Mouse (Mus musculus): ENCODE results near the gene Parp12. TPM values are rescaled to one million over a fixed set of nuclear protein-coding genes. Genes with fewer than 3 reads are reported as not detected.

Gene Parp12
- polyA plus RNA-seq, 1 experiment from 2014 or later = 13.6 TPM

DNA sequence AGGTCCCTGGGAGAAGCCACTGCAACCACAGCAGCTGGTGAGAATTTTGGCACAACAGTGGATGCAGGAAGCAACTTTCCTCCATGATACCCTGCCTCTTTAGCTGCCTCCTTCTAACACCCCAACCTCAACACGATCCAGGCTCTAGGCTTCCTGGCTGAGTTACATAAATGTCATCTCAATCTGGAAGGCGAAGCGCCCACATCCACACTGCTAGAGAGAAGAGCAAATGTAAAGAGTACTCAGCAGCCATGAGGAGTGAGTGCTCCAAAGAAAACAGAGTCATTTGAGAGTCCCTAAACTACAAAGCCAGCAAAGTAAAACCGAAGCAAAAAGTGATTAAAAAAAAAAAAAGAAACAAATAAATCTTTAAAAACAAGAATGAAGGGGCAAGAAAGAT is 13.5 kb downstream of the Parp12 start:
- Histone ChIP-seq H3K9me3 (ENCODE audit: low read length) (no peaks in the 10 kb centered on the region), H3K27ac (ENCODE audit: low read length) (no peak overlapping the region), H3K4me1 (ENCODE audit: insufficient read depth, low read depth, low read length) (no peaks in the 10 kb centered on the region), H3K9ac (replicated peaks; ENCODE audit: low read depth) (no peak overlapping the region), H3K4me3 (ENCODE audit: low read depth, low read length) (no peak overlapping the region), H3K4me2 (replicated peaks; ENCODE audit: low read depth, low read length) (no peak overlapping the region), H3K27me3 (replicated peaks; ENCODE audit: insufficient read depth, low read length) (no peaks in the 10 kb centered on the region), H3K36me3 (ENCODE audit: insufficient read depth, low read length) (peaks cover 3% of the 10 kb centered on the region; the same call in 1 of the 2 replicates)
- 74% methylated on average over 4 of the region's 4 CpGs for WGBS
- no peak for DNase-seq (ENCODE audit: low spot score)
- no peak for TF ChIP-seq CTCF (IDR thresholded peaks at IDR 0.05)
- no peak for TF ChIP-seq EP300 (IDR thresholded peaks at IDR 0.05)
- no peak for ATAC-seq

GRCm38 (mm10) chr6:39076498-39076897 is 41.7 kb downstream of the Parp12 start:
- Histone ChIP-seq H3K4me1 (ENCODE audit: insufficient read depth, low read depth, low read length) (no peaks in the 10 kb centered on the region), H3K27ac (ENCODE audit: low read length) (no peak overlapping the region), H3K9me3 (ENCODE audit: low read length) (no peaks in the 10 kb centered on the region), H3K4me3 (ENCODE audit: low read depth, low read length) (no peak overlapping the region), H3K36me3 (ENCODE audit: insufficient read depth, low read length) (no peaks in the 10 kb centered on the region), H3K27me3 (replicated peaks; ENCODE audit: insufficient read depth, low read length) (no peaks in the 10 kb centered on the region), H3K4me2 (replicated peaks; ENCODE audit: low read depth, low read length) (no peak overlapping the region), H3K9ac (replicated peaks; ENCODE audit: low read depth) (no peak overlapping the region)
- ATAC-seq (no peak), DNase-seq (ENCODE audit: low spot score) (no peak)
- no peak for TF ChIP-seq CTCF (IDR thresholded peaks at IDR 0.05)
- no peak for TF ChIP-seq EP300 (IDR thresholded peaks at IDR 0.05)

DNA sequence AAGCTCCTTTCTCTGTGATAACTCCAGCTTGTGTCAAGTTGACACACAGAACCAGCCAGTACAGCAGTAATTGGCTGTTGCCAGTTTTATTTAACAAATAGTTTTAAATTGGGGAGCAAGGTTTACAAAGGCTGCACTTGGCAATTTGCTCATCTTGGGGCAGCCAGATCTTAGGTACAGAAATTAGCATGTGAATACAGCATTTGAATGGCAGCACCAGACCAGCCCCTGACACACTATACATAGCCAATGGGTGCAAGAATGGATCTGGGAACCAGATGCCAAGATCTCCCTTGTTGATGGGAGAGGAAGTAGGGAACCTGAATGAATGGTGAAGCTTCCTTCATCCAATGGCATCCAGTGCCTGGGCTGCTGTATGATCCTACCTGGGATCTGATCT is 44.0 kb downstream of the Parp12 start:
- ATAC-seq (no peak), DNase-seq (ENCODE audit: low spot score) (no peak)
- Histone ChIP-seq H3K9me3 (ENCODE audit: low read length) (no peaks in the 10 kb centered on the region), H3K27me3 (replicated peaks; ENCODE audit: insufficient read depth, low read length) (no peaks in the 10 kb centered on the region), H3K4me1 (ENCODE audit: insufficient read depth, low read depth, low read length) (no peaks in the 10 kb centered on the region), H3K9ac (replicated peaks; ENCODE audit: low read depth) (no peak overlapping the region), H3K4me2 (replicated peaks; ENCODE audit: low read depth, low read length) (no peak overlapping the region), H3K36me3 (ENCODE audit: insufficient read depth, low read length) (no peaks in the 10 kb centered on the region), H3K27ac (ENCODE audit: low read length) (no peak overlapping the region), H3K4me3 (ENCODE audit: low read depth, low read length) (no peak overlapping the region)
- TF ChIP-seq EP300 (IDR thresholded peaks at IDR 0.05) (no peak), CTCF (IDR thresholded peaks at IDR 0.05) (no peak)

- Histone ChIP-seq H3K9me3 (ENCODE audit: low read length) (no peaks in the 10 kb centered on the region), H3K4me2 (replicated peaks; ENCODE audit: low read depth, low read length) (no peak overlapping the region), H3K27me3 (replicated peaks; ENCODE audit: insufficient read depth, low read length) (no peaks in the 10 kb centered on the region), H3K36me3 (ENCODE audit: insufficient read depth, low read length) (no peaks in the 10 kb centered on the region), H3K9ac (replicated peaks; ENCODE audit: low read depth) (no peak overlapping the region), H3K4me3 (ENCODE audit: low read depth, low read length) (no peak overlapping the region), H3K27ac (ENCODE audit: low read length) (no peak overlapping the region), H3K4me1 (ENCODE audit: insufficient read depth, low read depth, low read length) (no peaks in the 10 kb centered on the region)
- ATAC-seq (no peak), DNase-seq (ENCODE audit: low spot score) (no peak)
- TF ChIP-seq EP300 (IDR thresholded peaks at IDR 0.05) (no peak), CTCF (IDR thresholded peaks at IDR 0.05) (no peak)
- WGBS = 49% methylated on average over 5 of the region's 5 CpGs
Observed at GRCm38 (mm10) chr6:39072664-39073063, 45.5 kb downstream of the Parp12 start.

DNA sequence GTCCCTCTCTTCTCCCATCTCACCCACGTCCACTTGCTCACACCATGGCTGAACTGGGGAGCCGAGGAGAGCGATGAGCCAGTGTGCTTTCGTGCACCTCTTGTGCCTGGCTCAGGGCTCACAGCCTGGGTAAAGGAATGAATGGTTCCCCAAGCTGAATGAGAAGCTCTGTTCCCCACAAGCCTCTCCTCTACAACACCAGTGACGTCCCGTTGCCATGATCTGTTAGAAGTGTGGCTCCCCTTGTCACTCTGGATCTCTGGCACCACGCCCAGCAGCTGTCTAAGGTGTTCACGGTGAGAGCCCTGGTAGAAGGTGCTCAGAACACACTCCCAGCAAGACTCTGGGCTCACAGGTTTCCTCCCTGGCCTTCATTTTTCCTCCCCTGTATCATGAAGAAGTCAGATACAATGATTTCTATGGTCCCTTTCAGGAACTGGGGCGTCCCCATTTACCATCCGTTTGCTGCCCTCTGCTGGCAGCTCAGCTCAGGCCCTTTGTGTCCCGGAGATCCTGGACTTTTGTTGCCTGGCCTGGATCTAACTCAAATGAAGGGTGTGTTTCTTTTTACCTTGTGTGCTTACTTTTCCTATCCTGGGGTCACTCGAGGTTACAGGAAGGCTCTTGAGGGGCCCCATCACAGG is 51.1 kb downstream of the Parp12 start:
- WGBS = 35% methylated on average over 12 of the region's 12 CpGs
- DNase-seq (ENCODE audit: low spot score) (peak; percentile 87), ATAC-seq (peak; percentile 75)
- Histone ChIP-seq H3K4me2 (replicated peaks; ENCODE audit: low read depth, low read length) (no peak overlapping the region), H3K4me3 (ENCODE audit: low read depth, low read length) (no peak overlapping the region), H3K9ac (replicated peaks; ENCODE audit: low read depth) (no peak overlapping the region), H3K4me1 (ENCODE audit: insufficient read depth, low read depth, low read length) (no peaks in the 10 kb centered on the region), H3K9me3 (ENCODE audit: low read length) (no peaks in the 10 kb centered on the region), H3K27ac (ENCODE audit: low read length) (no peak overlapping the region), H3K36me3 (ENCODE audit: insufficient read depth, low read length) (no peaks in the 10 kb centered on the region), H3K27me3 (replicated peaks; ENCODE audit: insufficient read depth, low read length) (no peaks in the 10 kb centered on the region)
- TF ChIP-seq CTCF (IDR thresholded peaks at IDR 0.05) = peak; percentile 91
- TF ChIP-seq EP300 (IDR thresholded peaks at IDR 0.05) = no peak

GRCm38 (mm10) chr6:39063541-39063940 is 54.6 kb downstream of the Parp12 start:
- no peaks in the 10 kb centered on the region for H3K9me3 ChIP-seq (ENCODE audit: low read length)
- H3K27me3 ChIP-seq (replicated peaks; ENCODE audit: insufficient read depth, low read length) = no peaks in the 10 kb centered on the region
- no peak overlapping the region for H3K27ac ChIP-seq (ENCODE audit: low read length)
- ATAC-seq = no peak
- no peak overlapping the region for H3K9ac ChIP-seq (replicated peaks; ENCODE audit: low read depth)
- H3K4me3 ChIP-seq (ENCODE audit: low read depth, low read length) = no peak overlapping the region
- no peaks in the 10 kb centered on the region for H3K36me3 ChIP-seq (ENCODE audit: insufficient read depth, low read length)
- H3K4me2 ChIP-seq (replicated peaks; ENCODE audit: low read depth, low read length) = no peak overlapping the region
- WGBS = 40% methylated on average over 2 of the region's 2 CpGs
- no peak for DNase-seq (ENCODE audit: low spot score)
- peaks cover 15% of the 10 kb centered on the region; the same call in 1 of the 2 replicates for H3K4me1 ChIP-seq (ENCODE audit: insufficient read depth, low read depth, low read length)
- TF ChIP-seq EP300 (IDR thresholded peaks at IDR 0.05) (no peak), CTCF (IDR thresholded peaks at IDR 0.05) (no peak)

GRCm38 (mm10) chr6:39061180-39061579 is 57.0 kb downstream of the Parp12 start:
- Histone ChIP-seq H3K9ac (replicated peaks; ENCODE audit: low read depth) (no peak overlapping the region), H3K4me3 (ENCODE audit: low read depth, low read length) (no peak overlapping the region), H3K36me3 (ENCODE audit: insufficient read depth, low read length) (no peaks in the 10 kb centered on the region), H3K27ac (ENCODE audit: low read length) (0 out of 2 replicates have a peak overlapping the region, but pooled peaks have one; percentile 74), H3K27me3 (replicated peaks; ENCODE audit: insufficient read depth, low read length) (no peaks in the 10 kb centered on the region), H3K4me1 (ENCODE audit: insufficient read depth, low read depth, low read length) (peaks cover 15% of the 10 kb centered on the region; the same call in 1 of the 2 replicates), H3K9me3 (ENCODE audit: low read length) (no peaks in the 10 kb centered on the region), H3K4me2 (replicated peaks; ENCODE audit: low read depth, low read length) (no peak overlapping the region)
- DNase-seq (ENCODE audit: low spot score) (no peak), ATAC-seq (no peak)
- no peak for TF ChIP-seq EP300 (IDR thresholded peaks at IDR 0.05)
- TF ChIP-seq CTCF (IDR thresholded peaks at IDR 0.05) = no peak
- WGBS = 53% methylated on average over 4 of the region's 4 CpGs
